Mouse (Mus musculus) embryo, embryonic 9.5 days (tissue): Measurements from ENCODE around the gene Mrpl30.

Experiments used
- DNase-seq: peaks from one replicate; pipeline ENCODE4 v3.0.0-alpha.2; 2017; ENCODE audit errors: extremely low spot score

Mrpl30 gene

DNA sequence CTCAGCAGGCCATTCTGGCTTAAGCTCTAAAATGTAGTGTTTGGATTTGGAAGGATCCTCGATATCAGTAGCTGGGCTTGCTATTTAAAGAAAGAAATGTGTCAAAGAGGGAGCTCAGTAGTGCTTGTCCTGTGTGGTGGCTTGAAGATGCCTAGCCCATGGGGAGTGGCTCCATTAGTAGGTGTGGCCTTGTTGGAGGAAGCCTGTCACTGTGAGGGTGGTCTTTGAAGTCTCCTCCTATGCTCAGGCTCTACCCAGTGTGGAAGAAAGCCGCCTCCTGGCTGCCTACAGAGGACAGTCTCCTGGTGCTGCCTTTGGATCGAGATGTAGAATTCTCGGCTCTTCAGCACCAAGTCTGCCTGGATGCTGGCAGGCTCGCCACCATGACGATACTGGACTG is 10.0 kb downstream of the Mrpl30 start:
- no peak for DNase-seq

DNA sequence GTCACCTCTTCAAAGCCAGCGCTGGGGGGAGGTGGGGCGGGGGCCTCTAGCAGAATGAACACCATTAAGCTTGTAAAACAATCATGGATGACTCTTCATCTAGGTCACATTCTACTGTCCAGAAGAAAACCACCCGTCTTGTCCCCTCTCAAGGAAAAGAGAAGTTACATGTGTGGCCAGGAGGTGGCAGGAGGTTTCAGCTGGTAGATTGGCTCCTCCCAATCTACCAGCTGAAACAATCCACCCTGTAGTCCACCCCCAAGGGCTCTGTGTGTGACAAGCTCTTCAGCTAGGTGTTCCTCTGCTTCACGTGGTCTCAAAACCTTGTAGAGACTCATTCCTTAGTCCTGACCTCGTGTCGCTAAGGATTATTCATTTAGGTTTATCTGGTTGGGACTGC is 12.9 kb downstream of the Mrpl30 start:
- peak; percentile 20 for DNase-seq

DNA sequence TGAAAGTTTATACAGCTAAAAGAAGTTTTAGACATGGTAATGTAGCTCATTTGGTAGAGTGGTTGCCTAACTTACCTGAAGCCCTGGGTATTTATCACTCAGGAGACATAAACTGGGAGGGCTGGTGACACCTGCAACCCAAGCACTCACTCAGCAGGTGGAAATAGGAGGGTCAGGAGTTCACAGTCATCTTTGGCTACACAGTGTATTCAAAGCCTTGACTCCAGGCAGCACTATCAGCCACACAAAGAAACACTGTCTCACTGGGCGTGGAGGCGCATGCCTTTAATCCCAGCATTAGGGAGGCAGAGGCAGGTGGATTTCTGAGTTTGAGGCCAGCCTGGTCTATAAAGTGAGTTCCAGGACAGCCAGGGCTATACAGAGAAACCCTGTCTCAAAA is 22.5 kb downstream of the Mrpl30 start:
- DNase-seq = no peak

DNA sequence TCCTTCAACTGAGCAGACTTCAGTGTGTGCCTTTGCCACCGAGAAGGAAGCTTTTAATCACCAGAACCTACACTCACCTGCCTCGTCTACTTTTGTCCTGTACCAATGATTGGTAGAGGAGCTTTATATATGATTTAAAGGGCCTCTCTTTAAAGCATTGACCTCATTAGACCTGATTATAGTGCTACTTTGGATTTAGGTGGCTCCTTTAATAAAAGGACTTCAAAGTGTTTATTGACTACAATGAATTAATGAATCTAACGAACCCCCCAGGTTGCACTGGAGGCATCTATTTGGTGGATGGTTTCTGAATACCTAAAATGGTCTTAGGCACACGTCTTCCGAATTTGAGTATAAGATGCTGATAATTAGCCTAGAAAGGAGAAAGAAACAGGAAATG is 26.1 kb downstream of the Mrpl30 start, which contains the start of gene Lyg2:
Gene Lyg2 (minus strand): TSS at position 101 of the 400 bp plus-strand sequence.
- no peak for DNase-seq

DNA sequence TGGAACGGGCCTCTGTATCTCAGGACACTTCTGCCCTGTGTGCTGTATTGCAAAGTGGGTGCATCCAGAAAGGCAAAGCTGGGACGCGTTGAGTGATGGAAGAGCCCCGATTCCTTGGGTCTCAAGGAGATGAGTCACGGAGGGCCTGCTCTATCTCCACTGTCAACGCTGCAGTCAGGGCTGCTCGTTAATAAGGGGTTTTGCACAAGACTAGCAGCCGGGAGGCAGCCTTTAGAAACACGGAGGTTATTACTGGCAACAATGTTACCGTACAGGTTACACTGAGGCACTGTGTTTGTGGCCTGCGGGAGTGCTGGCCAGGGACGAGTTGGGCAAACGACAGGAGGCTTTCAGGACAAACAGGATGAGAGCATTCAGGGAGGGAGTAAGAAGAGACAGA is 27.4 kb downstream of the Mrpl30 start:
- no peak for DNase-seq

DNA sequence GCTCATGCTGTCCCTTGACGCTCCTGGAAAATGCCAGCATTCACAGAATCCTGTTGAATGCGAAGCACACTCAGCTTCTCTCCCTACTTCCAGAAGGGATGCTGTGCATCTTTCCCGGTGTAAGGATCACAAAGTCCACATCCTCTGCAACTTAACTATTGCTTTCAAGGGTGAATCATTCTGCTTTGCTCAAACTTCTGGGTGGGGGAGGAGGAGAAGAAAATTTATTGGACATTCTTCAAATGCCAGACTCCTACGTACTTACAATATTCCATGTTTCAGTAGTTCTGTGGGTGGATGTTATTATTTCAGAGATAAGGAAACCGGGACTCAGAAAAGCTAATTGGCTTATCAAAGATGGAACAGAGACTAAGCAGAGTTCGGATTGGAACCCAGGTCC is 27.8 kb downstream of the Mrpl30 start:
- no peak for DNase-seq

DNA sequence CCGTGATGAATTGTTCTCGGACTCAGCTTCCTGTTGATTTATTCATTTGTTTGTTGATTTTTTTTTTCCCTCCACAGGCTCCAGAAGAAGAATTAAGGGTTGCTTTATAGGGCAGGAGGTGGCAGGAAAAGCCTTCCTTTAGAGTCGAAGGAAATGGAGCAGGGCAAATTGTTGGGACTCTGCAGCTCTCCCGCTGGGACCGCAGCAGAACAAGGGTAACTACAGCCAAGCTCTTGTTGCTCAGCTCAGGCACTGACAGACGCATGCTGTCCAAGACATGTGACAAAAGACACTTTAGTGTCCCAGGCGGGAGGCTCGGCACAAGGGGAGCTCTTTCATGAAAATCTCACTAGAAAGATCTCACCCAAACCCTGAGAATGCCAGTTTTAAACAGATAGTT is 32.3 kb downstream of the Mrpl30 start:
- no peak for DNase-seq

DNA sequence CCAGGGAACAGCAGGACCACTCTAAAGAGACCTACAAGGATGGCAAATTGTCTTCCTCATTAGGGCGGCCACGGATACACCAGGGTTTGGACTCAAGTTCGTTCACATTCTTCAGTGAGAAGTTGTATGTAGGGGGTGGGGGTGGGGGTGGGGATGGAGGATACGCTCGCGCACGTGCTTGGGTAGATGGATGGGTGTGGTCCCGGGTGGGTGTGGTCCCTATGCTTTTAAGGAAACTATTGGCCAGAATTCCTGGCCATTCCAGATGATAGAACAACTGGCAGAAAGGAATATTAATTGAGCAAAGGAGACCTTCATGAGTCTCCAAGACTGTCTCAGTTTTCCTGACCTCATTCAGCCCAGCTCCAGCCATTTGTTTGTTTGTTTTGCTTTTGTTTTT is 35.7 kb downstream of the Mrpl30 start:
- no peak for DNase-seq

DNA sequence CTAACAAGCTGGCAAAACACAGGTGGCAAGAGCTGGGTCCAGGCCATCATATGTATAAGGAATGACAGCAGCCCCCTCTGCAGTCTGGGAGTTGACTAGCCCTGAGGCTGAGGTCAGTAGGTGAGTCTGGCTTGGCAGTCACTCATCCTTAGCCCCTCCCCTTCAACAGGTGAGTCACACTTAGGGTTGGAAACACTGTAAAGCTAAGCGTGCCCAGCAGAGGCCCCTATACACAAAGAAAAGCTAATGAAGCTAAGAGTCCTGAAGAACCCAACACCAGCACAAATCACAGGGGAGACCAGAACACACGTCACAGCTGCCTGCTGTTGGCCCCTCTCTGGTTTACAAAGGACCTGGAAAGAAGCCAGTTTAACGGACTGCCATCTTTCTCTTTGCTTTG is 41.5 kb downstream of the Mrpl30 start:
- DNase-seq = peak; percentile 3
